Mouse (Mus musculus) c-Kit-negative CD71-positive TER-119-positive erythroid progenitor cells, embryonic 14.5 days (primary cell): ENCODE results near the gene Esp15.
"Not testable (repeated sequence)": the region's sequence is repeated elsewhere in the genome, so short reads cannot be mapped to it uniquely, and the experiment has no call there.

Source experiments
- DNase-seq: peaks from one replicate; pipeline ENCODE4 v3.0.0-alpha.2; 2013; ENCODE audit warnings: low read depth, low spot score

The Esp15 gene

GRCm38 (mm10) chr17:39640654-39641053, at the start of gene Esp15:
Esp15 (plus strand) TSS chr17:39640954.
- DNase-seq, result not testable (repeated sequence)

GRCm38 (mm10) chr17:39591550-39591949, 49.2 kb upstream of the Esp15 start:
- DNase-seq, result no peak
